Mouse (Mus musculus) limb, embryonic 14.5 days (tissue): ENCODE data around the gene Adamts9. TPM values are rescaled to one million over a fixed set of nuclear protein-coding genes. Genes with fewer than 3 reads are reported as not detected.
A peak's percentile ranks its signal among the peaks of the same experiment; 100 is the strongest.

Source experiments
- ATAC-seq: fragments of 200-750 bp; cut with Nextera tagmentation; 2 replicates; pipeline ENCODE4 v1.8.0; 2017; ENCODE audit warnings: low read depth, moderate number of reproducible peaks, moderate TSS enrichment; ENCODE audit not compliant: low FRiP score
- DNase-seq: peaks from one replicate; pipeline ENCODE4 v3.0.0-alpha.2; 2015; ENCODE audit warnings: low spot score
- H3K27ac ChIP-seq: fragments of 300-500 bp; sonication (generic); replicated peaks from 2 replicates; pipeline ENCODE4 v1.5.1; 2014; ENCODE audit warnings: low read depth, mild to moderate bottlenecking, low read length, moderate library complexity, mixed read lengths
- H3K27me3 ChIP-seq: fragments of 300-500 bp; sonication (generic); 2 replicates; pipeline ENCODE4 v1.6.1; 2014; ENCODE audit warnings: low read length, mixed read lengths; ENCODE audit not compliant: control insufficient read depth, insufficient read depth
- H3K36me3 ChIP-seq: fragments of 300-500 bp; sonication (generic); 2 replicates; pipeline ENCODE4 v1.6.1; 2014; ENCODE audit warnings: mild to moderate bottlenecking, low read length, moderate library complexity, mixed read lengths; ENCODE audit not compliant: control insufficient read depth, insufficient read depth
- H3K4me1 ChIP-seq: fragments of 300-500 bp; sonication (generic); 2 replicates; pipeline ENCODE4 v1.6.1; 2014; ENCODE audit warnings: antibody characterized with exemption, low read length, mixed read lengths; ENCODE audit not compliant: control insufficient read depth, insufficient read depth
- H3K4me2 ChIP-seq: fragments of 300-500 bp; sonication (generic); replicated peaks from 2 replicates; pipeline ENCODE4 v1.6.1; 2014; ENCODE audit warnings: low read depth, mild to moderate bottlenecking, low read length, moderate library complexity; ENCODE audit not compliant: severe bottlenecking
- H3K4me3 ChIP-seq: fragments of 300-500 bp; sonication (generic); replicated peaks from 2 replicates; pipeline ENCODE4 v1.5.1; 2014; ENCODE audit warnings: low read length
- H3K9ac ChIP-seq: fragments of 300-500 bp; sonication (generic); 2 replicates; pipeline ENCODE4 v1.6.1; 2014; ENCODE audit warnings: mild to moderate bottlenecking, low read depth, low read length, moderate library complexity; ENCODE audit not compliant: severe bottlenecking
- H3K9me3 ChIP-seq: fragments of 300-500 bp; sonication (generic); 2 replicates; pipeline ENCODE4 v1.6.1; 2016; ENCODE audit warnings: low read length; ENCODE audit not compliant: control insufficient read depth
- POLR2A ChIP-seq: fragments of 200-500 bp; IDR thresholded peaks from 2 replicates; pipeline ENCODE4 v1.8.0; 2012; ENCODE audit warnings: inconsistent platforms, mild to moderate bottlenecking, moderate library complexity, borderline replicate concordance; ENCODE audit not compliant: insufficient read depth, insufficient read length; ENCODE audit errors: extremely low read depth
- WGBS: fragments of 180-500 bp; shearing (Covaris S2); extraction: QIAGEN DNeasy Blood & Tissue Kit; methylation state at CpG from one replicate; pipeline ENCODE4 v1.1.7; 2014; 5-methylcytosine and 5-hydroxymethylcytosine counted together
- polyA plus RNA-seq, 2 experiments: library from polyadenylated mRNA; depleted of rRNA in 1 of 2; stranded (reverse) in 1 of 2; unstranded in 1 of 2; fragments of >200 nt; fragmentation: Nextera tagmentation in 1 of 2; extraction: Ambion mirVana in 1 of 2; gene quantifications; 2 replicates each; pipeline versions ENCODE4 v1.2.1 to v1.2.3; 2012 to 2014

Adamts9 gene
- polyA plus RNA-seq, 2 experiments, result 8.9 to 21.2 TPM

DNA sequence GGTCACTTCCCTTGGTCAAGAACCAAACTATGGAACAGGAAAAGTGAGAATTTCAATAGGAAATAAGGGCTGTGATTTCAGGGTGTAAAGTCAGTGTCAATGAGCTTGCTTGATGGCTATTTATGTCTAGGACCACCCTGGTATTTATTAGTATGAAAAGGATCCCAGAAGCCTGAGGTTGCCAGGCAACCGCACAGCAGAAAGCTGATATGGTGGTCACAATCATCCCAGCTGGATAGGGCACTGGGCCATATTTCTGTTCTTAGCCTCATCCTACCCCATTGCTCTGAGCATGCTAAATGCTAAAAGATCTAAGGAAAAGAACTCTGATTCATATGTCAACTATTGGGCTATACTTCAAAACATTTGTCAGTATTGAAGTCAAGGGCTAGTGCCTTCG is 112.2 kb downstream of the Adamts9 start:
- Histone ChIP-seq H3K9ac (no peak overlapping the region), H3K36me3 (peaks cover 3% of the 10 kb centered on the region; the same call in 1 of the 2 replicates), H3K27ac (no peak overlapping the region), H3K4me3 (no peak overlapping the region), H3K9me3 (no peaks in the 10 kb centered on the region), H3K4me2 (no peak overlapping the region), H3K27me3 (no peaks in the 10 kb centered on the region), H3K4me1 (no peaks in the 10 kb centered on the region)
- DNase-seq (peak; percentile 40), ATAC-seq (no peak)
- no peak for TF ChIP-seq POLR2A
- 81% methylated on average over 2 of the region's 2 CpGs for WGBS

DNA sequence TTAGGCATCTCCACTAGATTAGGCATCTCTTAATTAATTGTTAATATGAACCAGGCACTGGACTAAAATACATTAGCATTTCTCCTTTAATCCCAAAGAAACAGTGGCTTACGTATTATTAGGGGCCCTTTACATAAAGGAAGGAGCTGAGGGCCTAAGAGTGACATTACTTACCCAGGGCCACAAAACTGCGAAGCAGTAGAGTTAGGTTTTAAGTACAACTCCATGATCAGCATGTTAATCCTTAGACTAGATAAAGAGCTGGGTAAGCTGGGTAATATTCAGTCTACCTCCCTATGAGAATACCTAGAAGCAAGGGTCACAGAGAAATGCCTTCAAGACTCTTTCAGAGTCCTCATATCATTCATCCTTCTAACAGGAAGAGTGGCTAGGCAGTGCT is 114.1 kb downstream of the Adamts9 start:
- Histone ChIP-seq H3K9ac (no peak overlapping the region), H3K4me2 (no peak overlapping the region), H3K9me3 (no peaks in the 10 kb centered on the region), H3K4me1 (no peaks in the 10 kb centered on the region), H3K36me3 (peaks cover 3% of the 10 kb centered on the region; the same call in 1 of the 2 replicates), H3K4me3 (no peak overlapping the region), H3K27ac (no peak overlapping the region), H3K27me3 (no peaks in the 10 kb centered on the region)
- WGBS, result 85% methylated on average over 2 of the region's 2 CpGs
- DNase-seq (no peak), ATAC-seq (no peak)
- no peak for TF ChIP-seq POLR2A

DNA sequence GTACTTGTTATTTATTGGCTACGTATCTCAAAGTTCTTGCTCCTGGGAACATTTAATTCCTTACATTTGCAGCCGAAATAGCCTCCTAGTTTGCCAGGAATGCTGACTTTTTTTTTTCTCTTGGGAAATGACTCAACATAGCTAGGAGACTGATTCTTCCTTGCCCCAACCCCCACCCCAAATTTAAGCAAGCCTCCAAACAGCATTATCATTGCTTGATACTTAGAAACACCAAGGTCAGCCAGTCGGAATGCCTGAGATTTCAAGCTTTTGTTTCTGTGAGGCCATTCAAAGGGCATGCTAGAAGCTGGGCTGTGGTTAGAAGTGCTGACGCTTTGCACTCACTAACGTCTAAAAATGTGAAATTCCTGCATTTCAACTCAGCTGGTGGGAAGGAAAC is 115.9 kb downstream of the Adamts9 start:
- ATAC-seq, result no peak
- no peak overlapping the region for H3K4me3 ChIP-seq
- TF ChIP-seq POLR2A, result no peak
- H3K9me3 ChIP-seq, result no peaks in the 10 kb centered on the region
- H3K27me3 ChIP-seq, result no peaks in the 10 kb centered on the region
- no peak overlapping the region; the same call in 1 of the 2 replicates for H3K27ac ChIP-seq
- no peaks in the 10 kb centered on the region for H3K4me1 ChIP-seq
- WGBS, result 54% methylated on average over 5 of the region's 5 CpGs
- H3K4me2 ChIP-seq, result no peak overlapping the region
- no peak overlapping the region for H3K9ac ChIP-seq
- peaks cover 3% of the 10 kb centered on the region; the same call in 1 of the 2 replicates for H3K36me3 ChIP-seq
- no peak for DNase-seq

DNA sequence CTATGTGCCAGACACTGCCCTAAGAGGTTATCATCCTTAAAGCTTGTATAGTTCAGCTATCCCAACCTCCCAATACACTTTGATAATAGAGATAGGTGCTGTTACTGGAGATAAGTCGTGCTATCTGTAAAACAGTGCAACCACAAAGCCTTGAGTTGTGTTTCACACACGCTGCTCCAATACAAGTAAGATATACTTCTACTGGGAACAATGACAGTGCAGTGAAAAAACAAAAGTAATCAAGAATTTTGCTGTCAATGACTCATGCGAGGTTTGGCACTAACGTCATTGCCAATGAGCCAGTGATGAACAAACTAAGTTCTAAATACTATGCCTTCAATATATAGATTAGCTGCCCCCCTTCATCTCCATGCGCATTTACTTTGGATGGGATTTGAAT is 116.7 kb downstream of the Adamts9 start:
- ATAC-seq (no peak), DNase-seq (no peak)
- H3K4me2 ChIP-seq, result no peak overlapping the region
- H3K36me3 ChIP-seq, result peaks cover 3% of the 10 kb centered on the region; the same call in 1 of the 2 replicates
- no peak overlapping the region for H3K27ac ChIP-seq
- WGBS, result 90% methylated on average over 5 of the region's 5 CpGs
- no peaks in the 10 kb centered on the region for H3K9me3 ChIP-seq
- TF ChIP-seq POLR2A, result no peak
- no peak overlapping the region for H3K4me3 ChIP-seq
- H3K27me3 ChIP-seq, result no peaks in the 10 kb centered on the region
- no peak overlapping the region for H3K9ac ChIP-seq
- H3K4me1 ChIP-seq, result no peaks in the 10 kb centered on the region

DNA sequence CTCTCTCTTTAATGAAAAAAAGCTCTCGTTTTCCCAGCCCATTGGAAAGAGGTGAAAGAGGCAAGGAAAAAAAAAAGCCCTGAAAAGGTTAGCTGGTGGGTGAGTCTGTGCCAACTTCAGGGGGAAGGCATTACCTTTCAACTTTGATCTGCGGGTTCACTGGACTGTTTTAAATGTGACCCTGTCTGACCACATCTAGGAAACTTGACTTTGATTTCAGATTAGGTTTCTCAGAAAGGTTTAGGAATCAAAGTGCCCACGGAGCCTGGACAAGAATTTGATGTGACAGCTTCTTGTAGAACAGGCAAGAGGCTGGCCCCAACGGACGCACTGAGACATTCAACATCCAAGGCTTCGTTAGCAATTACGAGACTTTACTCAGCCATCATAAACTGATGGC is 119.3 kb downstream of the Adamts9 start:
- Histone ChIP-seq H3K27ac (no peak overlapping the region), H3K4me2 (no peak overlapping the region), H3K4me1 (no peaks in the 10 kb centered on the region), H3K4me3 (no peak overlapping the region), H3K9me3 (no peaks in the 10 kb centered on the region), H3K27me3 (no peaks in the 10 kb centered on the region), H3K9ac (no peak overlapping the region), H3K36me3 (no peaks in the 10 kb centered on the region)
- 37% methylated on average over 7 of the region's 7 CpGs for WGBS
- TF ChIP-seq POLR2A, result no peak
- ATAC-seq, result no peak
- DNase-seq, result no peak

DNA sequence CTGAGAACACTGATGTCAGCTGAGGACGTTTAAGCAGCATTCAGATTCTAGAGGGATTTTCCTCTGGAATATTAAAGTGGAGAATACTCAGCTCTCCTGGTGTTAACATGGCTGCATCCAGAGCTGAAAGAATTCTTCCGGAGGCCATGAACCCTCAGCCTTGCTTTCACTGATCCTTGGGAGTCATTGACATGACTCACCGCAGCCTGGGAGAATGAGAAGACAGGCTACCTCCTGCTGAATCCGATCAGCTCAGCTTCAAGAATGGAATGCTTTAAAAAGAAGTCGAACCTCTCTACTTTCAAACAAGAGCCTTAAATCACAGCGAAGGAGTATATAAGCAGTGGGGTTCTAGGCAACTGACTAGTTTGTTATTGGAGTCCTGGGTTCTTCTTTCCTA is 121.3 kb downstream of the Adamts9 start:
- Histone ChIP-seq H3K27ac (no peak overlapping the region), H3K36me3 (no peaks in the 10 kb centered on the region), H3K4me1 (no peaks in the 10 kb centered on the region), H3K9ac (no peak overlapping the region), H3K4me3 (no peak overlapping the region), H3K9me3 (no peaks in the 10 kb centered on the region), H3K4me2 (no peak overlapping the region), H3K27me3 (no peaks in the 10 kb centered on the region)
- WGBS, result 71% methylated on average over 6 of the region's 6 CpGs
- no peak for TF ChIP-seq POLR2A
- ATAC-seq (no peak), DNase-seq (no peak)
